Mouse (Mus musculus) testis, postnatal 14 days (tissue): ENCODE data around the gene Nkx2-4.

Experiments
- DNase-seq: peaks from one replicate; pipeline ENCODE4 v3.0.0; 2021; ENCODE audit warnings: low spot score

Gene Nkx2-4

GRCm38 (mm10) chr2:147085072-147085870 lies at the start of gene Nkx2-4:
Nkx2-4 (minus strand) TSS chr2:147085445.
- DNase-seq: peak; percentile 11

DNA sequence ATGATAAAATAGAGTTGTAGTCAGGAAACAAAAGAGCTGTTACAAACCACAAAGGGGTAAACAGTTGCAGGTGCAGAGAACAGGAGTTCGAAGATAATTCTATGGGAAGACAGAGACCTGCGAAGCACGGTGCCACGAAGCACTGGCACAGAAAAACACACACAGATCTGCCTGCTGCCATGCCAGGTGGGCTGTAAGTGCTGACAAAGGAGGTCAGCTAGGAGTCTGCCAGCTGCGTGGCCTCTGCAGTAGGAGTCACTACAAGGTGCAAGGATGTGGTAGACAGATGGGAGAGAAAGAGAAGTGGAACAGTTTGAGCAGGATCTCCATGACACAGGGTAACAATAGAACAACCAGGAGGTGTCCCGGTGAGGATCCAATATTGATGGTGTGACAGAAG lies 42.1 kb upstream of the Nkx2-4 start:
- DNase-seq: no peak

DNA sequence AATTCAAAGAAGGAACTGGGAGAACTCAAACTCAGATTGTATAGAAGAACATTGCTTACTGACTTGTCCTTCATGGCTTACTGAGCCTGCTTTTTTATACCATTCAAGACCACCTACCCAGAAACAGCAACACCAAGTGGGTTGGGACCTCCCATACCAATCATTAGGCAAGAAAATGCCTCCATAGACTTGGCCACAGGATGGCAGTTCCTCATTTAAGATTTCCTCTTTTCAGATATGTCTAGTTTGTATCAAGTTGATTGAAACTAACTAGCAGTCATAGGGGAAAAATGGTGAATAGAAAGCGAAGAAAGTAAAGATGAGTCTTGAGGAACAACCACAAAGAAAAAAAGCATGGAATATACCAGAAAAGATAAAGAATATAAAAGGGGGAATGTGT lies 34.5 kb upstream of the Nkx2-4 start:
- no peak for DNase-seq

GRCm38 (mm10) chr2:147086441-147086840 lies 1.2 kb upstream of the Nkx2-4 start:
- DNase-seq: no peak

DNA sequence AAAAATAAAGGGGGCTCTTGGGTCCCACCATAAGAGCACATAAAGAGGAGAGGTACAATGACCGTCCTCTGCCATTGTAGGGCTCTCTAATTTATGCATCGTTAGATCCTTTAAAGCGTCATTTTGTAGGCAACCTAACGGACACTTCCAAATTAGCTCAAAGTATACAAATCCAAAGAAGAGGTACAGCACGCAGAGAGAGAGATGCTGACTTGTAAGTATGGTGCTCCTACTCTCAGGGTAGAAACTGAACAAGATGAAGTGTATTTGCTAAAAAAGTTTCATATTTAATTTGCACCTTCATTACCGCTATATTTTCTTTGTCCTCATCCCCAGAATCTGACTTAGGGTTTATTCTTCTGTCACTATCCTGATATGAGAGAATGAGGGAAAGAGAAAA lies 692 bp upstream of the Nkx2-4 start:
- no peak for DNase-seq

DNA sequence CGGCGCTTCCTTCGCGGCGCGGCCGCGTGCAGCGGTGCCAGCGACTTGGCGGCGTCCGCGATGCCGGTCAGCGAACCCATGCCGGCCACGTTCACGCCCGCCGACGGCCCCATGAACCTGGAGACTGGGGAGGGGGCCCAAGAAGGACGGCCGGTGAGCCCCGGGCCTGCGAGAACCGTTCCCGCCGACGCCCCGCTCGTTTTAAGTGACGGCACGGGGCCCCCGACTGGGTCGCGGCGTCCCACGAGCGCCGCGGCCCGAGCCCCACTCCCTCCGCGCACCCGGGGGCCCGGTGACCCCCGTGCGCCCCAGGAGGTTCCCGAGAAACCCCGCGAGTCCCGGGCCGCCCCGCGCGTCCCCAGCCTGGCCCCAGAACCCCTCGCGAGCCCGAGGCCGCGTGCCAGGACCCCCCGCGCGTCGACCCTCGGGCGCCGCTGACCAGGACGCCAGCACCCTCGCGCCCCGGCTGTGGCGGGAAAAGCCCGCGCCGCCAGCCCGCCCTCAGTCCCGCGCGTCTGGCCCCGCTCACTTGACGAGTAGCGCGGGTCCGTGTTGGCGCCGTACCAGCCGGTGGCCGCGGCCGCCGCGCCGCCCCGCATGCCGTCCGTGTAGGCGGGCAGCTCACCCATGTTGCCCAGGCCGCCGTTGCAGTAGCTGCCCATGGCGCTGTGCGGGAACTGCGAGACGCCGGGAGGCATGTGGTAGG lies 726 bp downstream of the Nkx2-4 start:
- DNase-seq: peak; percentile 42

DNA sequence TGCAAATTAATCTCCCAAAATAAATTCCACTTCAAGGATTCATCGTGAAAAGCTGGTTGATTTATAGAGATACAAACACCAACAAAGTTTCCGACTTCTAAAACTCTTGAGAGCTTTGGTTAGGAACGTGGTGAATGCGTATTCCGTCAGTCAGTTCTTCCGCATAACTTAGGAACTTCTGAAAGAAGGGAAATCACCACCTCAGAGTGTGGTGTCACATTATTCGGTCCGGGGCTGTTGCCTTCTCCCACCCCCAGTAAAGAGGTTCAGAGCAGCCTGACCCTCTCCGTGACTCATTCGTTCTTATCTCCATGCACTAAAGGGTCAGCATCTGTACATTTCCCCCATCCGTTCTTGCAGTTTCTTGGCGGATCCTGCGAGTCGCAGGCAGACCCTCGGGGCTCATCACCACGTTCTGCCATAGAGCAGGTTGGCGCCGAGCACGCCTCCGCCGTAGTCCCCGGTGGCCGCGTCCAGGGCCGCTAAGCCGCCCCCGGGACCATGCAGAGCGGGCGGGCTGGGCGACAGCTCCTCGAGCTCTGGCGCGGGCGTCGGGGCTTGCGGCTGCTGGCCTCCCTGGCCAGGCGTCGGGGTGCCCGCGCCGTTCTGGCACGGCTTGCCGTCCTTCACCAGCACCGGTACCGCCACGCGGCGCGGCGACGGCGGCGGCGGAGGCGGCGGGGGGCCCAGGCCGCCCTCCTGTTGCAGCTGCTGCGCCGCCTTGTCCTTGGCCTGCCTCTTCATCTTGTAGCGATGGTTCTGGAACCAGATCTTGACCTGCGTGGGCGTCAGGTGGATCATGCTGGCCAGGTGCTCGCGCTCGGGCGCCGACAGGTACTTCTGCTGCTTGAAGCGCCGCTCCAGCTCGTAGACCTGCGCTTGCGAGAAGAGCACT lies 1.5 kb downstream of the Nkx2-4 start:
- DNase-seq: peak; percentile 47

GRCm38 (mm10) chr2:147082391-147082790 lies 2.9 kb downstream of the Nkx2-4 start:
- no peak for DNase-seq

DNA sequence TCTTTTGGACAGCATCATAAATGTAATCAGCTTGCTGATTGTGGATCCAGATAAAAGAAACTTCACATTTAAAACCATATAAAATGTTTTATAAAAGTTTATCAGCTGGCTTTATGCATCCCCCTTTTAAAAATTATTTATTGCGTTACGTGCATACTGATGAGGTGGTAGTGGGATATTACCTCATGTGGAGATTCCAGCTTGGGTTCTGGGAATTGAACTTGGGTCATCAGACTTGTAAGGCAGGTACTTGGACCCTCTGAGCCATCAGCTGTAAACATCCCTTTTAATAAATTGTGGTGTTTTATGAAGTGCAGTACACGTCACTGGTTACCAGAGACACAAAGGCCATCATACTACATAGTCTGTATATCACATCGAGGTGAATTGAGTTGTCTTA lies 10.8 kb downstream of the Nkx2-4 start:
- no peak for DNase-seq

DNA sequence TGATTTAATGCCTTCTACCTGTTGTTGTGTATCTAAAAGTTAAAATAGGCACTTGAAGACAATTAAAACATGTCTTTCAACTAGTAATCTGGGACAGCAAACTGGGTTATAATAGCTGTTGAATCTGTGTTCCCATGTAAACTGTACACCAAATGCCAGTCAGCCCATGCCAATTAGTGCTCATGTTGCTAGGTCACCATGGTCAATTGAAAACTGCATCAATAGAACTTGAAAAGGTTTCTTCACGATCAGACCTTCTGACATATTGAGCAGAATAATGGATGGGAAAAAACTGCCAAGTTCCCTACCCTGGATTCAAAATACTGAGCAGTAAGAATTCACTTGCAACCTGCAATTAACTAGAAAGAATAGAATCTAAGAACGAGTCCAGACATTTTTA lies 11.3 kb downstream of the Nkx2-4 start:
- DNase-seq: no peak

DNA sequence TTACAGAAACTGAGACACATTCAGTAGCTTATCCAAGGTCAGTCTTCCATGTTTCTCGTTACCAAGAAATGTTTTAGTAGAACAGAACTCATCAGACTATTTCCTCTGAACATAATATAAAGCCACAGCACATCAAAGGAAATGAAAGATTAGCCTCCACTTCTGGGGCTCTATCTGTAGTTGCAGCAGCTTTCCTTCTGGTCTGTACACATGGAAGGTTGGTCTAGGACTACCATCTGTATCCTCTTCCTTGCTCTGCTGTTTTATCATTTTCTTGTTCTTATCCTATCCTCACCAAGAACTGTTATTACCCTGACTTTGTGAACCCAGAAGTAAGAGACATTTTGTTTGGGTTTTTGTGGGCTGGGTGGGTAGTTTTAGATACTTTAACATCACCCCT lies 14.9 kb downstream of the Nkx2-4 start:
- no peak for DNase-seq

GRCm38 (mm10) chr2:147069077-147069476 lies 16.2 kb downstream of the Nkx2-4 start:
- DNase-seq: no peak

DNA sequence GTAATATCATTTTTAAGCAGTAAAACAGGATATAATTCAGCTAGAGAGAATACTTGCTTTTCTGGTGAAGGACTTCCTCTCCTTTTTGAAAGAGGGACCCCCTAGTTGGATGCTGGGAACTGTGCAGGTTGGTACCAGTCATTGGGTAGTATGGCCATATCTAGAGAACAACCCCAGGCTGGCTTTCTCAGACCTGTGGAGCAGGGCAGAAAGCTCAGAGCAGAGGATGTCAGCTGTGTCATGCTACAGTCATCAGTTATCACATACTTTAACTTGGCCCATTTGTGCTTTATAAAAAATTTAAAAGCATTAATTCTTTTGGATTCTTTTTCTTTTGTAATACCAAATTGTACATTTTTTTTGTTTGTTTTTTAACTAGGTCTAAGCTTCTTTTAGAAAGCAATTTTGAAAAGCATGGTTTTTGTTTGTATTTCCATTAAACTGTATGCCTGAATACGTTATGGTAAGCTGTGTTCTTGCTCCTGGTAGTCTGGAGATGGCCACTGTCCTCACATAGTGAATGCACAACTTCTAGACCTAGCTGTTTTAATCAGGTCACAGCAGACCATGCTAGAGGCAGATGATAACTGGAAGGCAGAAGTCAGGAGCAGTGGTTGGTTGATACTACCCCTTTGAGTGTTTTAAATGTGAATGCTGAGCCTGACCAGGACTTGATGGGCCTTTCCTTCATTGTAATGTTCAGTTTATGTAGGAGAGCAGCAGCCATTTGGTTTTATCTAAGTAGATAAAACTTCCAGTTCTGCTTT lies 17.6 kb downstream of the Nkx2-4 start:
- DNase-seq: no peak

GRCm38 (mm10) chr2:147053229-147053892 lies 31.9 kb downstream of the Nkx2-4 start:
- no peak for DNase-seq

- DNase-seq: no peak
Observed at GRCm38 (mm10) chr2:147047051-147047450, 38.2 kb downstream of the Nkx2-4 start.

- no peak for DNase-seq
Observed at GRCm38 (mm10) chr2:147035864-147036263, 49.4 kb downstream of the Nkx2-4 start.
